Mouse (Mus musculus) cerebellum, postnatal 4 days (tissue): ENCODE data around the gene Ssbp3.

Source experiments
- DNase-seq, 2 experiments: peaks; one replicate each; pipeline ENCODE4 v3.0.0; 2022; ENCODE audit warnings: low spot score in 2 of 2, mixed read lengths in 1 of 2

The Ssbp3 gene

DNA sequence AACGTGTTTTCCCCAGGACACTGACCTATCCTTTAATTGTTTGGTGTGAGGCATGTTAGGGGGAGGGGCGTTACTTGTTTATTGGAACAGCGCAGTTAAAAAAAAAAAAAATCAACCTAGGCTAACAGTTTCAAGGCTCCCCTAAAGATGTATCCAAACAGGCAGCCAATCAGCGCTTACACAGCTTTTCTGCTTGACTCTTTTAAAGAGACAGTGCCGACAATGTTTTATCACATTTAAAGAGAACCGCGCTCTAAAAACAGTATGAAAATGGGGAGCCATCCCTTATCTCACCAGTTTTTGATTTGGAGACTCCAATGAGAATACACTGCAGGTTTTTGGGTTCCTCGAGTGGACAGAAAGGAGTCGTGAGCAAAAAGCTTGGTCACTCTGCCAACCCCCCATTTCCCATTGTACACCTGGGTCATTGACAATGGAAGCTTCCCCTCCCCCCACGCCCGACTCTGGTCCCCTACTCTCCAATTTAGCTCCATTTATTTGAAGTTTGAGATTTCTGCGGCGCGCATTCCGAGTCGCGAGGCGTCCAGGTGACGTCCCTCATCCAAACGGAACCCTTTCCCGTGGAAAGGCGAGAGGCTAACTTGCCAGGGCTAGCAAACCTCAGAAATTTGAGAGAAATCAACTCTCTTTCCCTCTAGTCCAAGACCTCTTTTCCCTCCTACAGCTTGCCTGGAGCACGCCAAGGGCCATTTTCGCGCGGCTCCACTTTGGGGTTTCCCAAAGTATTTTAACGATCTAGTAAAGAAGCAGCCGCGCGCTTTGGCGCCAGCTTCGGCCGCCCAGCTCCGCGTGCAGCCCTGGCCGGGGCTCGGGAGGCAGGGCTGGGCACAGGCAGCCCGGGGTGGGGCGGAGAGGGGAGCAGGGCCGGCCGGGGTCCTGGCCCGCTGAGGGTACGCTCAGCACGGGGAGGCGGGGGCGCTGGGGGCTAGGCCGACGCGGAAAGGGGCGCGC, at the start of gene Ssbp3:
Gene Ssbp3, plus strand, starts transcription at position 501 of the 972 bp plus-strand sequence.
- peak in 1 of 2 experiments; percentile 66 for DNase-seq

DNA sequence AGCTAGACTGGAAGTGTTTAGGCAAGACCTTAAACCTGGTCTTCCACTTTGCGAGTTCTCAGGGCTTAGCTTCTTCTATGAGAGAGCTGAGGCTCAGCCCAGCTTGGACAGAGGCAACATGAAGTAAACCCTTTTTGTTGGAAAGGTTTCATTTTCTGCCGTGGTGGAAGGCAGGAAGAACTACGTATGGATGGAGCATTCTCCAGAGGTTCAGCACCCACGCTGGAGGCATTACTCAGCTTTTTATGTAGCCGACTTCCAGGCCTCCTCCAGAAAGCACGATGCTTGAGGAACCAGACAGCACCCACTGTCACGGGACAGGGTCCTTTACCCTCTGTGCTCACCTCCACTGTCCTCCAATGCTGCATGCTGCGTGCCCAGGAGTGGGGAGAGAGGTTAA, 48.6 kb upstream of the Ssbp3 start:
- DNase-seq = no peak

DNA sequence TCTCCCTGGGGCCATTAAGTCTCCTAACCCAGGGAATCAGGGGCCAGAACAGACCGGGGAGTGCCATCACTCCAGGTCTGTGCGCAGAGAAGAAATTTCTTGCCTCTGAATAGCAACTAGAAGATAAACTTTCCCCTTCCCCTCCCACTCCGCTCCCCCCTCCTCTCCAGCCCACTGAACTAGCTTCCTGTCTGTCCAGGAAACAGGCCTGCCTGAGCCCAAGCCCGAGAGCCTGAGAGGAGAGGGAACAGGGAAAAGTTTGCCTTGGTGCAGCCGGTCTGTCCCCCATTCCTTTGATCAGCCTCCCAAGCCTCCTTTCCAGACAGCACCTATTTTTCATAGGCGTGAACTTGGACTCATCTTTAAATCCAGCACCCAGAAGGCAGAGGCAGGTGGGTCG, 48.2 kb upstream of the Ssbp3 start:
- DNase-seq = no peak

DNA sequence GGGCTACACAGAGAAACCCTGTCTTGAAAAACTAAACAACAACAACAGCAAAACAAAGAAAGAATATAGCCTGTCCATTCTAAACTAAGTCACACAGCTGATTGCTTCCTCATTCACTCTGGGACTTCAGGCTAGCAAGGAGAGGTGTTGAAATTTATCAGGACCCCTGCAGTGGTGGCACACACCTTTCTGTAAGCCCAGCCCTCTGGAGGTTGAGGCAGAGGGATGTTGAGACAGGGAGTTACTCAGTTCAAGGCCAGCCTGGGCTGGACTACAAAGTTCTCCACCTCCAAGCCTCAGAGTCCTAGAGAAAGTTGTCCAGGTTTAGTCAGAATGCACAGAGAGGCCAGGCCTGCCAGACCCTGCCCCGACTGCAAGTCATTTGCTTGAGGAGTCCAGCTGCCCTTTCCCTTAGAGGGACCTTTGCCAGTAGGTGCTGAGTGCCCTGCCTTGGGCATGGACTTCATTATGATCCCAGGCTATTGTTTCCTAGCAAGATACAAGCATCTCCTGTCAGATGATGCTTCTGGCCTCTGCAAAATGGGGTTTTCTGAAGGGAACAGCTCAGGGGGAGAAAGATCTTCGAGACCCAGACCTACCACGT, 47.6 kb upstream of the Ssbp3 start:
- no peak for DNase-seq

DNA sequence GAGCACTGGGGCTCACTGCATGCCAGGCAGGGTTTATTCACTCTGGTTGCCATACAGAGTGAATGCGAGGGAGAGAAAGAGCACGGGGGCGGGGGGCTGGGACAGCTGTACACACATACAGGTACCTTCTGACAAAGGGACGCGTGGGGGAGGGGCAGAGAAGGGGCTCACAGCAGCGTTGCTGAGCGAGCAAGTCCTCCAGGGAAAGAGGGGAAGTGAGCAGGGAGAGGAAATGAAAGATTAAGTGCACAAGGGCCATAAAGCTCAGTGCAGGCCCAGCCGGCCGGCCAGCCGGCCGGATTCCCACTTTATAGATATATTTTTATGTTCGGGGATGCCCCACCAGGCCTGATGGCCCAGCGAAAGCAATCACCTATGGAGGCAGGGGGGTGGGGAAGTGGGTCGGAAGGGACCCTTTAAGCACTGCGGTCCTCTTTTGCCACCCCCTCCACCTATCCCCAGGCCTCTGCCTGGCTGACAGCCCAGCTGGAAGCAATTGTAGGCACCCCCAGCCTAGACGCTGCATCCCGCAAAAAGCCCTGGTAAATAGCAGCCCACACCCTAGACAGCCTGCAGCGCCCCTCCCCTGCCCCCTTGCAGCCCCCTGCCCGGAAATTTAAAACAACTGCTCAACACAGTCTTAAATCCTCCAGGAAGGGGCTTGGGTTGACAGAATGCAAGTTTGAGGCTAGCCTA, 44.9 kb upstream of the Ssbp3 start:
- DNase-seq = no peak

DNA sequence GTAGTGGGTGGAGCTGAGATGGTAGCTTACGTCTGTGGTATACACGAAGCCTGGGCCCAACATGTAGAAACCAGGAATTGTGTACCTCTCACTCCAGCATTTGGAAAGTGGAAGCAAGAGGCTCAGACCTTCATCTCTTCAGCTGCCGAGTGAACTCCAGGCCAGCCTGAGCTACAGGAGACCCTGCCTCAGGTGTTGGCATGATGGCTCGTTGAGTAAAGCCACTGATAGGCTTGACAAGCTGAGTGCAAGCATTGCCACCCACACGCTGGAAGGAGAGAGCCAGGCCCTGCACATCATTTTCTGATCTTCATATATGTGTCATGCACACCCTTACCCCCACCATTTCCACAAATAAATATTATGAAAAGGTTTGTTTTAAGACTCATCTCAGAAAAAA, 44.1 kb upstream of the Ssbp3 start:
- no peak for DNase-seq

DNA sequence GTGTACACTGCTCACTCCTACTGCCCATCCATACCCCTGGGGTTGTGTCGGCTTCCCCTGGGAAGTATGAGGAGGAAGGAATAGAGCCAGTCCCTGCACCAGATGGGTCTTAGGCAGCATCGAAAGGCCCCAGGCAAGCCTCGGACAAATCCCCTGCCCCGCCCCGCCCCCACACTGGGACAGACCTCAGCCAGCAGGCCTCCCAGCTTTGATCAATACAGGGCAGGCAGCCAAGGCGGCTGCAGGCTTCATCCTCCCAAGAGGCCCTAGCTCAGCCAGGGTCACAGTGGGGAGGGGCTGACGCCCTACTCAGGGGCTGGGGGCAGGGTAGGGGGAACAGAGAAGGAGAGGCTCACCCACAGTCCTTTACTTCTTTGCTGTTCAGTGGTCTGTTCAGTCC, 43.7 kb upstream of the Ssbp3 start:
- DNase-seq = peak in 1 of 2 experiments; percentile 58

DNA sequence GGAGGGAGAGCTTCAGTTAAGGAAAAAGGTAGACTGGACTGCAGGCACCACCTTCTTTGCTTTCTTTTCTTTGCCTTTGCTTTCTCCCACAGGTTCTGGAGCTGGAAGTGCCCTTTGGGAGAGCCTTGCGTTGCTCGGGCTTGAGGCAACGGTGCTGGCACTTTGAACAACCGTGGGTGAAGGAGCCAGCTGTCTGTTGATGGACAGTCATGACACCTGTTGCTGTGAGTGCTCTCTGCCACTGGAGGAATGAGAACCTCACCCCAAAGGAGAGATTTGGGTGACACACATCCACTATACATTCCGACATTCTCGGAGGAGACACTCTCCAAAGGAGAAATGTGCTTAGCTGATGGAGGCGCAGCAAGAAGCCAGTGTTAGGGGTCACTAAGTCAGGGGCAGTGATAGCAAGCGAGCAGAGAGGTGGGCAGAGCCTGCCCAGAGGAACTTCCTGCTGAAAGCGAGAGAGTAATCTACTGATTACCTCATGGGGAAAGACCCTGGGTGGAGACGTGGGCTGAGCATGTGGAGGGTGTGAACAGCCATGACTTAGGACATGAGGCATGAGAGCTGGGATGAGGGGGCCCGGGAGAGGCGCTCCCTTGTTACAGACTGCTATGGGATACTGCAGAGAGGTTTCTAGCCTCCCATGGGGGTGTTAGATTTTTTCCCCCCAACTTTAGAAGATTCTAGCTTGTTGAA, 41.6 kb upstream of the Ssbp3 start:
- DNase-seq = no peak

DNA sequence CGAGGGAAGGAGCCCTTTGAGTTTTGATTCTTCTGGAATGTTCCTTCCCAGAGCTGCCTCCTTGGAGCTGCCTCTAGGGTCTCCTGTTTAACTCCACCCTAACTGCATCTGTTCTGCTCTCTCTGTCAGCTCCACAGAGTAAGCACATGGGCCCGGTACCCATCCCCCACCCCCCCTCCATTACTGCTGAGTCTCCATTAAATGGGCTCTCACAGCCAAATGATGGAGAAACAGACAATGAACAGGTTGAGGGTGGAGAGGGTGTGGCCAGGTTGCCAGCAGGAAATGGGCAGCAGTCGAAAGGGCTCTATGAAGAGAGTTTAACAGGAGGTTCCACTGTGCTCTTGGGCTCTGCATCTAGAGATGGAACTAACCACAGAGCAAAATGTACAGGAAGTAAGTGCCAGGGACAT, 41.0 kb upstream of the Ssbp3 start:
- no peak for DNase-seq

DNA sequence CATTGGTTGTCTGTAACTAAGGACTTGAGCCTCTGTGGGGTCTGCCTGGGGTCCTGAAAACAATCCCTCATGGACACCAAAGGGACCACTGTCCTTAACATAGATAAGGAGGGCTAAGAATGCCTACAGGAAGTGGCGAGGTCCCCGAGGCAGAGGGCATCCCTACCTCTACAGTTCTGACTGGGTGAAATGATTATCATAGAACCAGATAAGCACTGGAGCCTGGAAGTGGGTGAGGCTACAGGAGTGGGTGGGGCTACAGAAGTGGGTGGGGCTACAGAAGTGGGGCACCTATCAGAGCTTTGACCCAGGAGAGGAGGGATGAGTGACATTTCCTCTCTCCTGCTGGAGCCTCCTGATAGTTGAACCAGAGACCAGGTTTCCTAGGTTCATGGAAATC, 39.9 kb upstream of the Ssbp3 start:
- DNase-seq = no peak

DNA sequence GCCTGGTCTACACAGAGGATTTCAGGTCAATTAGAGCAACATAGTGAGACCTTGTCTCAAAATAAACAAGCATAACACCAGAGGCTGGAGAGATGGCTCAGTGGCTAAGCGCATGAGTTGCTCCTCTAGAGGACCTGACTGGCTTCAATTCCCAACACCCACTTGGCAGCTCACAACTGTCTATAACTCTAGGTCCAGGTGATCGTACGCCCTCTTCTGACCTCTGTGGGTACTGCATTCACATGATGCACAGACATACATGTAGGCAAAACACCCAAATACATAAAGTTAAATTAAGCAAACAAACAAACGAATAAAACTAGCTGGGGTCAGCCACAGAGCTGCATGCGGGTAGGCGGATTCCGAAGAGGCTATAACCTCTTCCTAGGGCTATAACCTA, 36.0 kb upstream of the Ssbp3 start:
- DNase-seq = no peak

DNA sequence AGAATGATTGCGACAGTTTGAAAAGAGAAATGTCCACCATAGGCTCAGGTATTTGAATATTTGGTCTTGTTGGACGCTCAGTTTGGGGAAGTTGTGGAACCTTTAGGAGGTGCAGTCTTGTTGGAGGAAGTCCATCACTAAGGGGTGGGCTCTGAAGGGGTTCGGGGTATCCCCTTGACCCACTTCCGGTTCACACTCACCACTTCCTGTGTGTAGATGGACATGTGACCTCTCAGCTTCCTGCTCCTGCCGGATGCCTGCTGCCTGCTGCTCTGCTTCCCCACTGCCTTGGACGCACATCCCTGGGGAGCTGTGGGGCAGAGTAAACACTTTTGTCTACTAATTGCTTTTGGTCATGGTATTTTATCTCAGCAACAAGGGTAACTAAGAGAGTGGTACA, 29.4 kb upstream of the Ssbp3 start:
- no peak for DNase-seq

DNA sequence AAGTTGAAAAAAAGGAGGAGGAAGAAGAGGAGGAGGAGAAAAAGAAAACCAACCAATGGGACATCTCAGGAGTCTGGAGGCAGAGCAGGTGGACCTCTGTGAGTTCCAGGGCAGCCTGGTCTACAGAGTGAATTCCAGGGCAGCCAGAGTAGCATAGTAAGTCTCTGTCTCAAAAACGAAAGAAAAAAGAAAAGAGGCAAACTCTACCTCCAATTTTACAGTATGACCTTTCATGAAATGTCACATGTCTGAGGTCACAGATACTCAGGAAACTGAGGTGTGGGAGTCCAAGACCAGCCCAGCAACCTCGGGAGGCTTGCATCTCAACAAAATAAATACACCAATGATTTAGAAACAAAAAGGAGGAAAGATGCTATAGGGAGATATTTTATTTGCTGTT, 27.4 kb upstream of the Ssbp3 start:
- no peak for DNase-seq

DNA sequence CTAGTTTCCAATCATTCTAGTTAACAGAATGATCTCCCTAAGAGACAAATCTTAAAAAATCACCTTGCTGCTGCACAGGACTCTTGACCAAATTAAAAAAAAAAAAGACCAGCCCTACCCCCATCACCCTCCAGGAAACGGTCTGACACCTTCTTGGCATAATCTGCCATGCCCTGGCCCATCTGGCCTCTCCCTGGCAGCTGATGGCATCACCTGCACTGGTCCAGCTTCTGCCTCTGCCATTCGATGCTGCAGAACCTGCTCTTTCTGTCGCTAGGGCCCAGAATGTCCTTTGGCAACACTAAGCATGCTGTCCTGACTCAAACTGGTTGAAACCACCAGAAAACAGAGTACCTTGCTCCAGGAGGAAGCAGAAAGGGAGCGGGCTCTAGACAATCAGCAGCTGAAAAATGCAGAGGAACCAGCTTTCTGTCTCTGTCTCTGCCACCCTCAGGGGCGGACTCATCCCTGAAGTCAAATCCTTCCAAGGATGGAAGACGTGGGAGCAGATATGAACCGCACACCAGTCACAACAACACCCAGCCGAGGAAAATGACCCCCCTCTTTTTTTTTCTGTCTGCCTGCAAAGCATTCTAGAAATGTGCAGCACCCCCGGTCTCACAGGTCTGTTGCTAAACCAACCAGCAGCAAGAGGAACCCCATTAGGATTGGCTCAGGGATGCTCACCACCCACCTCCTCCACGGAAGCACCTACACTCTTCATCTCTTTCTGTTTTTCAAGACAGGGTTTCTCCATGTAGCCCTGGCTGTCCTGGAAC, 24.0 kb upstream of the Ssbp3 start:
- peak in 1 of 2 experiments; percentile 26 for DNase-seq

DNA sequence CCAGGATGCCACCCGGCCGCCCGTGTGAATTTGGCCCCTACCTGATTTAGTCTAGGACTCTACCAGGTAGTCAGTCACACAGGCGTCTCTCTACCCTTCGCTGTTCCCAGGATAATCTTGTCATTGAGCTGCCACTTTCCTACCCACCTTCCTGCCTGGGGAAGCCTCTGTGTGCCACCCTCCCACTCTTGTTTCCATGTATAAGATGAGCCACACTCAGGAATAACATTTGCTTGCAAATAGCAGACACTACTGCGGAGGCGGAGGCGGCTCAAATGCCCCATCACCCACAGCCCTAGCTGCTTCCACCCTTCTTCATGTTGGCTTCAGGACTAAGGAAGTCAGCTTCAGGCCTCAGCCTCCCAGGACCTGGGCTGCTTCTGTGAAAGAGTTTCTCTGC, 14.4 kb upstream of the Ssbp3 start:
- DNase-seq = no peak

DNA sequence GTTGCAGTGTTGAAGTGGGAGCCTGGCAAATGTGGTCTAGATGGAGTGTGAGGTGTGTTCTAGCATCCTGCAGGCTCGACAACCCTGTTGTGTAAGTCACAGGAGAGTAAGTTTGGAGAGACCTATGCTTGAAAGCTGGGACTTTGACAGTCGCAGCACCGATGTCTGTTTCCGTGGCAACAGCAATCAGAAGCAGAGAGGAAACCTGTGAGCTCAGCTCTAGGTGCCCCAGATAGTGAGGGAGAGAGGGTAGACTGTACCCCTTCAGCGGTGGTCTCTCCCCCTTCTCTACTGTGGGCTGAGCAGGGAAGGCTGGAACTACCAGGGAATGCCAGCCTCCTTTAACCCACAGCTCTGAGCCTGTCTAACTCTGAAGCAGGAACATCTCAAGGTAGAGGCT, 11.6 kb upstream of the Ssbp3 start:
- no peak for DNase-seq

DNA sequence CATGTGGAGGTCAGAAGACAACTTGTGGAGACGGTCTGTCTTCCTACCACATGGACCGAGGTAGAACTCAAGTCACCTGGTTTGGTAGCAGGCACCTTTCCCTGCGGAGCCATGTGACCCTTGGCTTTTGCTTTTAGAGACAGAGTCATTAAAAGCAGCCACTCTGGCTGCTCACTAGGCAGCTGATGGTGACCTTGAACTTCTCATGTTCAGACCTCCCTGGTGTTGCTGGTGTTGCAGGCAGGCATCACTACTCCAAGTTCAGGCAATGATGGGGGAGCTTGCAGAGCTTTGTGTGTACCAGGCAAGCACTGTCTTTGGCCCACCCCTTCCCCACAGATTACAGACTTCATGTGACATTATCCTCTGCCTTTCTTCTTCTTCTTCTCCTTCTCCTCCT, 11.0 kb upstream of the Ssbp3 start:
- no peak for DNase-seq

DNA sequence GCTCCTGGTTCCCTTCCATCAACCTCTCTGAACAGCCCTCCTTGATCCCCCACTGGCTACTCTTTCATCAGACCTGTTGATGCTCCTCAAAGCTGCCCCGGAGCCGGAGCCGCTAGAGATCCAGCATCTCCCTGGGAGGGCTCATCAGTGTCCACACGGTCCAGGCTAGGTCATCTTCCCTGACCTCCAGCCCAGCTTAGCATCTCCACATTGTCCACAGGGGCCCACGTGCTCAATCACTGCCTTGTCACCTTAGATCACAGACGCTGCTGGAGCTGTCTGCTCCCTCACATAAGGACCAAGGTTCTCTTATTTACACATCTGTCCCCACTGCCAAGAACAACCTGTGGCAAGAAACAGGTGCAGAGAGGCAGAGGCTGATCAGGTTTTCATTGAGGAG, 9.8 kb upstream of the Ssbp3 start:
- no peak for DNase-seq

DNA sequence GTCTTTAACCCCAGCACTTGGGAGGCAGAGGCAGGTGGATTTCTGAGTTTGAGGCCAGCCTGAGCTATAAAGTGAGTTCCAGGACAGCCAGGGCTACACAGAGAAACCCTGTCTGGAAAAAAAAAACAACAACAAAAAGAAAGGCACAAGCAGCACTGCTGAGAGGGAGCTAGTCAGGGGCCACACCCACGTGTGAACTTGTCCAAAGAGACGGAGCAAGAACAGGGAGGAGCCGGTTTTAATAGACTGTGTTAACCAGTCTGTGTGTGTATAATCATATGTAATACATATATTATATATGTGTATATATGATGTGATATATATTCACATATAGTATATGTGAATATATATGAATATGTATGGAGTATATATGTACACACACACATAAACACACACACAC, 8.9 kb upstream of the Ssbp3 start:
- DNase-seq = no peak

DNA sequence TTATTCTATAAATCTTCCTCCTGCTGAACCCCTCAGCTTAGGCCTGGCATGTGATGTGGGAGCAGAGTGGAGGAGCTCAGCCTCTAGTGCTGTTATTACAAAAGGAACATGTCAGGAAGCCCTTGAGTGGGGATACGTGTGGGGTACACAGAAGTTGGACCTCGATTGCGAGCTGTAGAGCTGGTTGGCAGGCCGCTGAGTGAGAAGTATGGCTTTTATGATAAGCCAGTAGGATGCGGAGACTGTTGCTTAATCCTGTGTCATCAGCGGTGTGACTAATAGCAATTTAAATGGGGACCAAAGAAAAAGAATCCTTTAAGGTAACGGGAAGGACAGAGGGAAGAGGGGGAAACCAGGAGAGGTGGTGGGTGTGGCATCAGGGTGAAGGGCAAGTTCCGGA, 8.3 kb upstream of the Ssbp3 start:
- DNase-seq = no peak

DNA sequence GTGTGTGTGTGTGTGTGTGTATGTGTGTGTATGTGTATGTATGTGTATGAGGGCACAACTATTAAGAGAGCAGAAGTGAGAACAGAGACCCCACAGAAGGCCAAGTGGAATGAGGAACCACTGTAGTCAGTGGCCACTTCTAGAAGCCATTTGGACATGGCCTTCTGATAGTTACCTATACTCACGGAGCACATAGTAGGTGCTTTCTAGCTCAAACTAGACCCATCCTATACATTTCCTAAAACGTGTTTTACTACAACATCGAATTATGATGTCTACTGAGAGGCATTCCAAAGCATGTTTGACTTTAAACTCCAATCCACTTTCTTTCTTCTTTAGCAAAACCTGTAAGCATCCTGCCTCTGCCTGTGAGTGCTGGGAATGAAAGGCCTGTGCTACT, 4.6 kb upstream of the Ssbp3 start:
- DNase-seq = no peak
